Mouse (Mus musculus) left cerebral cortex, adult 18-20 months (tissue): ENCODE data around the gene Pou2f2. TPM values are rescaled to one million over a fixed set of nuclear protein-coding genes. Genes with fewer than 3 reads are reported as not detected.

Experiments used
- DNase-seq, 2 experiments: peaks; one replicate each; pipeline ENCODE4 v3.0.0; 2021 to 2022; ENCODE audit warnings: low spot score in 2 of 2, mixed read lengths in 1 of 2
- total RNA-seq, 2 experiments: library from RNA; stranded (reverse); gene quantifications; 2 replicates each; pipeline ENCODE4 v1.2.3; 2021

The Pou2f2 gene
- total RNA-seq, 2 experiments from 2014 or later: 7.7 to 12.9 TPM

- no peak for DNase-seq
These were observed 18.0 kb upstream of the Pou2f2 start for GRCm38 (mm10) chr7:25197384-25198018.

GRCm38 (mm10) chr7:25196107-25196506, 16.6 kb upstream of the Pou2f2 start:
- no peak for DNase-seq

DNA sequence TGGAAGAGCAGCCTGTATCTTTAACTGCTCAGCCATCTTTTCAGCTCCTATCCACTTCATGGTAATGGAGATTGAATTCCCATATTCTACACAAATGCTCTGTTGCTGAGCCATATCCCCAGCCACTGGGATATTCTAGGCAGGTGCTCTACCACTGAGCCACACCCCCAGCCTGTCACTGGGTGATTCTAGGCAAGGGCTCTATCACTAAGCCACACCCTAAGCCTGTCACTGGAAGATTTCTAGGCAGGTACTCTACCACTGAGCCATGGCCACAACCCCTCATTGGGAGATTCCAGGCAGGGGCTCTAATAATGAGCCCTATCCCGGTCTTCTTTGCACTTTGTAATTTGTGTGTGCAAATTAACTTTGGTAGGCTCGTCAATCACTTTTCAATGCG, 15.6 kb upstream of the Pou2f2 start:
- no peak for DNase-seq

GRCm38 (mm10) chr7:25192110-25192509, 12.6 kb upstream of the Pou2f2 start:
- no peak for DNase-seq

DNA sequence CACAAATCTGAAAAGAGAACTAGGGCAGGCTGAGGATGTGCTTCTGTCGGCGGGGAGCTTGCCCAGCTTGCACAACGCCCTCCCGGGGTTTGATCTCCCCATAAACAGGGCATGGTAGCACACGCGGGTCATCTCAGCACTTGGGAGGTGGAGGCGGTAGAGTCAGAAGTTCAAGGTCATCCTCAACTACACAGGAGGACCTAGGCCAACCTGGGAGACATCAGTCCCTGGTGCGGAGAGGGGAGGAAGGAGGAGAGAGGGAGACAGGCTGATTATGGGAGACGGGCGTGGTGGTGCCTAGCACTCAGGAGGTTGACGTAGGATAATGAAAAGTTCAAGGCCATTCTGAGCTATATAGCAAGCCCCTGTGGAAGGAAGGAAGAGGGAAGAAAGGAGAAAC, 11.3 kb upstream of the Pou2f2 start:
- no peak for DNase-seq

- DNase-seq: peak; percentile 89
These were observed 8.4 kb upstream of the Pou2f2 start for GRCm38 (mm10) chr7:25187662-25188650.

- no peak for DNase-seq
These were observed 4.6 kb upstream of the Pou2f2 start for GRCm38 (mm10) chr7:25184091-25184490.

DNA sequence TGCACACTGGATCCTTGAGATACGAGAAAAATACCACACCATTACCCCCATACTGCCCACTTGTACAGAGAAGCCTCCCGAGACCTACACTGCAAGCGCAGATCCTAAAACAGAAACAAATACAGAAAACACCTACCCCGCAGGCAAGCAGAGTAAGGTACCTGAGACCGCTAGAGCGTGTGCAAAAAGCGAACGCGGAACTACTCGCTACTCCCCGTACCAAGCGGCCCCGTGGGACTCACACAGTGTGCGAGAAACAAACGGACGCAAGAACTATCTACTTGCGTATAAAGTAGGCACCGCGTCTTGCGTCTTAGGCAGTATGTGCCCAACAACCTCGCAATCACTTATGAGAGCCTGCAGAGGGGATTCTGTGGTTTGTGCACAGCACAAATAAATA, 2.3 kb upstream of the Pou2f2 start:
- DNase-seq: no peak

DNA sequence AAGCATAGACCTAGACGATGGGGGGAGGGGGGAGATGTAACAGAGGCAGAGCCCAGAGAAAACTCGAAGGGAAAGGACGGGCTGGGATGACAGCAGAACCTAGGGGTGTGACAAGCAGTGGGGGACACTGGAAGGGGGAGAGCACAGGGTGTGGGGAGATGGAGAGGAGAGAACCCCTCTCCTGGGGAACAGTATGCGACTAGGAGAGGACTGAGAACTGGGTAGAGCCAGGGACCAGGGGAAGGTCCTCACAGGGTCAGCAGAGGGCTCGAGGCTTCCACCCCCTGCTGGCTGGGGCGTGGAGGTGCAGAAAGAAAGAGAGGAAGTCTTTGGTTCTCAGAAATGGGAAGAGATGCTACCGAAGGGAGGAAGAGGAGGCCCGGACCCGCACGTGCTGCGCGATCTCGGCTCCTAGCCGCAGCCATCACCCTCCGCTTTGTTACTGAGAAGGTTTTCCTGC, 1.8 kb upstream of the Pou2f2 start:
- peak; percentile 13 to 26 for DNase-seq

GRCm38 (mm10) chr7:25180512-25180911, 986 bp upstream of the Pou2f2 start:
- no peak for DNase-seq

DNA sequence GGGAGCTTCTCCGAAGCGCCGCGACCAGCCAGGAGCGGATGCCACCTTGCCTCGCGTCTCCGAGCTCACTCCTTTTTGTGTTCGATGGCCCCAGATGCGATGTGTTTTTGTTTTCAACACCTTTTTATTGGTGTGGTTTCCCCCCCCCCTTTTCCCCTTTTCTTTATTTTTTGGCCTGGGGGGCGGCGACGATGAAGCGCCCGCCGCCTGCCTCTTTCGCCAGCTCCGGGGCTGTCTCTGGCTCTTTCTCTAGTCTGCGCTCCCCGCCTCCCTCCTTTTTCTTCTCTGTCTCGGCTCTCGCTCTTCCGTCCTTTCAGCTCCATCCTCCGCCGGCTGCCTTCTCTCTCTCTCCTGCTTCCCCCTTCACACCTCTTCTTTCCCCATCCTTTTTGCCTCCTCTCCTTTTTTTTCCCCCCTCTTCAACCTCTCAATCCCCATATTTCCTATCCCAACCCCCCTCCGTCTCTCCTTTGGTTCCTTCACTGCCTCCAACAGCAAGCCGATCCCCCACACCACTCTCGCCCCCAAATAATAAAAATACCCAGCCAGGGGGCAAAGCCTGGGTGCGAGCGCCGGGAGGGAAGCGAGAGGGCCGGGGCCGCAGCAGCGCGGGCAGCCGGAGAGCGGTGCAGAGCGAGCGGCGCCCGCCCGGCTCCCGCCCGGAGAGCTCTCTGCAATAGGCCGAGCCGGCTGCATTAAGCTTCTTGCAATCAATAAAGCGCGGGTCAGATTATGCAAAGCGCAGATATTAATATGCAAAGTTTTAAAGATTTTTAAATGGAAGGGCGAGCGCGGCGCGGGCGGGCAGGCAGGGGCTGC, 530 bp downstream of the Pou2f2 start:
- DNase-seq: peak; percentile 26 to 63

DNA sequence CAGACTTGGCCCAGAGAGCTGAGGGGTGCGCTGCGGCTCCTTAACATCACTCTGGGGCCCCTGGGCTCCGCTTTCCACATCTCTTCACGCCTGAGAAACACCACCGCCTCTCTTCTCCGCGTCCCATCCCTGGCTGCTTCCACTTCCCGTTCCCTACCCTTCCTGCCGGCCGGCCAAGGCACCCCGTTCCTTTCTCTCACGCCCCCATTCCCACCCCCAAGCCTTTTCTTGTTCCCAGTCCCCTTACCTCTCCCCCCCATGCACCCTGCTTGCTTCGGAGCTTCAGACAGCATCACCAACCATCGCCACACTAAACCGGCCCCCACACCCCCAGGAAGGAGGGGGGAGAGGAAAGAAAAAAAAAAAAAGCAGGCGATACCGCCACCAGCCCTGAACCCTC, 1.2 kb downstream of the Pou2f2 start:
- peak; percentile 36 to 42 for DNase-seq

DNA sequence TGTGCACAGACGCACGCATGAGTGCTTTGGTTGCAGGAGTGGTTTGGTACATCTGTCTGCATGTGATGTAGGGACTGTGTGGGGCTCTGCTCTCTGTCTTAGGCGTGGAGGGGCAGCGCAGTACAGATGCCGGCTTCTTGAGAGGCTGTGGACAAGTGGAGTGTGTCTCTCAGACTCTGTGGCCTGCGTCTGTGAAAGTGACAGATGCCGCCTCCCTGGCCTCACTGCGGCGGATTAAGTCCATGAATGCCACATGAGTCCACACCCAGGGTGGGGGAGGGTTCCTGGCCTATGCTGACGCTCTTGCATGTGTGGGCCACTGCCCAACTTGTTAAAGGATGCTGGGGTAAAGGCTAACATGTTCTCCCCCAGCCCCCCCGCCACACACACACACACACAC, 5.2 kb downstream of the Pou2f2 start:
- no peak for DNase-seq

DNA sequence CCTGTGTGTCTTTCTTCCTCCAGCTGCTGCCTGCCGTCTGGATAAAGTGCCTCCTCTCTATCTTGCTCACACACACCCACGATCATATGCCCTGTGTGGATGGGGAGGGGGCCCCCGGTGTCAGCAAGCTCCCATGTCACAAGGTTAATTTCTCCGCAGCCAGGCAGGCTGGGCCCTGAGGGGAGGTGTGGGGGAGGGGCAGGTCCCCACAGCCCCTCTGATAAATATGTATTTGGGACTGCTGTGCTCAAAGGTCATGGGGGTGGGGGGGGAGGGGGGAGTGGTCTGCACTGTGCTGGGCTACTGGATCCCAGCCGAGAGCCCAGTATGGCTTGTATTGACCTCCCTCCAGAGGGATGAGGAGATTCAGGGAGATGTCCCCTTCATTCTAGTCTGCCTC, 6.9 kb downstream of the Pou2f2 start:
- no peak for DNase-seq

DNA sequence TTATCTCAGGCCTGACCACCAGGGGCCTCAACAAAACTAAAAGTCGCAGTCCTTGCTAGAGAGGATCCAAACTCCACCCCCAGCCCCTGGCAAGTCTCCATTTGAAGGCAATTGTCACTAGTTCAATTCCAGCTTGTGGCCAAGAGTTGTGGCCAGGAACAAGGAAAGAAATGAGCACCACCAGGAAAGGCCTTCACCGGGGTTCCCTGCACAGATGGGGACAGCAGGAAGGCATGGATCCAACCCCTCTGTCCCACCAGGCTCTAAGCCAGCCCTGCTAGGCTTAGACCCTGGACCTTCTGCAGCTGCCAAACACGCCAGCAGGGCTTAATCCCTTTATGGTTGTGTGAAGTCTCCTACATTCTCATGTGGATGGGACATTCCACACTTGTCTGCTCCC, 8.9 kb downstream of the Pou2f2 start:
- DNase-seq: no peak

GRCm38 (mm10) chr7:25166106-25166505, 13.4 kb downstream of the Pou2f2 start:
- DNase-seq: no peak

- DNase-seq: no peak
These were observed 23.3 kb downstream of the Pou2f2 start for GRCm38 (mm10) chr7:25156158-25156648.

GRCm38 (mm10) chr7:25155469-25156157, 23.9 kb downstream of the Pou2f2 start:
- no peak for DNase-seq

DNA sequence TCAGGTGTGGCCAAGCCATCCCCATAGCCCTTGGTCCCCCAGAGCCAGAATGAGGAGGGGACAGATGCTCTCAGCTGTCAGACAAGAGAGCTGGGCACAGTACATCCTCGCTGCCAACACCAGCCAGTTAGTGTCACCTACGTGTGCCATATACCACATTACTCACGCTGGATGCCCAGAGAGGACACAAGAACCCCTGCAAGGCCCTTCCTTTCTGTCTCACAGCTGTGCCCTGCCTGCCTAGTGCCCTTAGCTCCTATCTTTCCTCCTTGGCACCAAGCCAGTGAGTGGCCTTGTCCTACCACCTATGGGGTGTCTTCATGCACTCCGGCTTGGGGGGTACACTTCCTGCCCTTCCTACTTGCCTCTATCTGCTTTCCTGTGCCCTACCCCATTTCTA, 24.9 kb downstream of the Pou2f2 start:
- DNase-seq: no peak

DNA sequence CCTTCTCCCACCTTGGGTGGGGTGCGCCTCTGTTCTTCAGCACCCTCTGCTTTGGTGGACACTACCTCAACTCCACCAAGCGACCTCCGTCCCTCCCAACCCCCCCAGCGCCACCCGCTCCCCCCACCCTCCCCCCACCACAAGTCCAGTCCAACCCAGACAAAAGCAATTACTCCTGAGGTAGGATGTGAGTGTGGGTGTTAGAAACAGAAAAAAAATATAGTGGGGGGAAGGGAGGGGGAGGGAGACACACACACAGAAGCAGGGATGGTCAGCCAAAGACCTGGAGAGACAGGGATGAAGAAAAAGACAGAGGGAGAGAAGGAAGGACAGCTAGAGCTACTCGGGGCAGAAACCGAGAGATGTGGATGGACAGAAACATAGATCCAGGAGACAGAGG, 25.7 kb downstream of the Pou2f2 start:
- DNase-seq: no peak
